Mouse (Mus musculus) CH12.LX (cell line): ENCODE measurements around the gene Prkce. TPM values are rescaled to one million over a fixed set of nuclear protein-coding genes. Genes with fewer than 3 reads are reported as not detected.

Experiments used
- DNase-seq: peaks from one replicate; pipeline ENCODE4 v3.0.0-alpha.2; 2013; ENCODE audit errors: extremely low read depth
- H3K27ac ChIP-seq: 2 replicates; pipeline ENCODE4 v1.5.1; 2012; ENCODE audit warnings: low read depth, mild to moderate bottlenecking, control low read depth, moderate library complexity; ENCODE audit not compliant: insufficient read depth
- H3K27me3 ChIP-seq: replicated peaks from 2 replicates; pipeline ENCODE3; 2012; ENCODE audit warnings: inconsistent platforms
- H3K36me3 ChIP-seq, 2 experiments: replicated peaks in 1 of 2; 2 replicates each; pipeline versions ENCODE3 to v1.6.1; 2012; ENCODE audit warnings: inconsistent platforms in 1 of 2, low read length in 1 of 2, mild to moderate bottlenecking in 1 of 2, mixed read lengths in 1 of 2, moderate library complexity in 1 of 2; ENCODE audit not compliant: control insufficient read depth in 1 of 2, insufficient read depth in 1 of 2
- H3K4me1 ChIP-seq, 2 experiments: 2 replicates each; pipeline ENCODE4 v1.6.1; 2012; ENCODE audit warnings: inconsistent platforms in 1 of 2, moderate library complexity in 1 of 2; ENCODE audit not compliant: insufficient read depth in 2 of 2, control insufficient read depth in 1 of 2
- H3K4me2 ChIP-seq: 2 replicates; pipeline ENCODE4 v1.6.1; 2012; ENCODE audit warnings: low read depth, mild to moderate bottlenecking, control low read depth; ENCODE audit not compliant: poor library complexity, insufficient read depth, severe bottlenecking
- H3K4me3 ChIP-seq, 3 experiments: fragments of 150-350 bp in 1 of 3; sonication (generic) in 1 of 3; replicated peaks in 1 of 3; 2 replicates each; pipeline versions ENCODE3 to v1.5.1; 2011 to 2012; ENCODE audit warnings: low read depth in 2 of 3, low read length in 2 of 3, mild to moderate bottlenecking in 2 of 3, moderate library complexity in 2 of 3, control low read depth in 1 of 3, improper control_type of control experiment in 1 of 3, inconsistent platforms in 1 of 3, mixed read lengths in 1 of 3; ENCODE audit not compliant: poor library complexity in 1 of 3
- H3K79me2 ChIP-seq: replicated peaks from 2 replicates; pipeline ENCODE4 v1.6.1; 2012; ENCODE audit warnings: mild to moderate bottlenecking, moderate library complexity; ENCODE audit not compliant: control insufficient read depth, poor library complexity, insufficient read depth, severe bottlenecking; ENCODE audit errors: extremely low read depth
- H3K9ac ChIP-seq: 2 replicates; pipeline ENCODE4 v1.6.1; 2012; ENCODE audit warnings: low read depth, mild to moderate bottlenecking, control low read depth, moderate library complexity; ENCODE audit not compliant: insufficient read depth
- H3K9me3 ChIP-seq: replicated peaks from 2 replicates; pipeline ENCODE3; 2012; ENCODE audit warnings: low read length, inconsistent platforms, mixed read lengths
- CTCF ChIP-seq, 2 experiments: IDR thresholded peaks in 1 of 2; conservative IDR thresholded peaks in 1 of 2; 2 replicates each; pipeline ENCODE4 v1.5.1; 2011 to 2012; ENCODE audit warnings: low read depth in 2 of 2, low read length in 2 of 2, improper control_type of control experiment in 1 of 2, inconsistent platforms in 1 of 2, mild to moderate bottlenecking in 1 of 2, moderate library complexity in 1 of 2
- E2F4 ChIP-seq: IDR thresholded peaks from 2 replicates; pipeline ENCODE4 v1.6.1; 2011; ENCODE audit warnings: low read depth, low read length, improper control_type of control experiment; ENCODE audit not compliant: insufficient replicate concordance
- EP300 ChIP-seq: IDR thresholded peaks from 2 replicates; pipeline ENCODE4 v1.6.1; 2011; ENCODE audit warnings: low read length, improper control_type of control experiment
- ETS1 ChIP-seq: conservative IDR thresholded peaks from 2 replicates; pipeline ENCODE4 v1.6.1; 2012; ENCODE audit warnings: low read depth, mild to moderate bottlenecking, inconsistent platforms, low read length, improper control_type of control experiment, moderate library complexity
- GABPA ChIP-seq: IDR thresholded peaks from 2 replicates; pipeline ENCODE4 v1.6.1; 2012; ENCODE audit warnings: low read depth, low read length, improper control_type of control experiment, inconsistent platforms; ENCODE audit not compliant: insufficient replicate concordance
- IRF4 ChIP-seq: IDR thresholded peaks from 2 replicates; pipeline ENCODE4 v1.6.1; 2014; ENCODE audit warnings: low read depth, mild to moderate bottlenecking, inconsistent platforms, low read length, improper control_type of control experiment
- MAFK ChIP-seq: IDR thresholded peaks from 2 replicates; pipeline ENCODE4 v1.6.1; 2011; ENCODE audit warnings: low read length, improper control_type of control experiment; ENCODE audit not compliant: insufficient replicate concordance
- MAX ChIP-seq: IDR thresholded peaks from 2 replicates; pipeline ENCODE4 v1.6.1; 2011; ENCODE audit warnings: low read length, improper control_type of control experiment
- MAZ ChIP-seq: IDR thresholded peaks from 2 replicates; pipeline ENCODE4 v1.6.1; 2012; ENCODE audit warnings: low read depth, mild to moderate bottlenecking, inconsistent platforms, low read length, improper control_type of control experiment, moderate library complexity
- MXI1 ChIP-seq: IDR thresholded peaks from 2 replicates; pipeline ENCODE4 v1.6.1; 2011; ENCODE audit warnings: mild to moderate bottlenecking, low read depth, low read length, improper control_type of control experiment
- NELFE ChIP-seq: IDR thresholded peaks from 2 replicates; pipeline ENCODE4 v1.6.1; 2011; ENCODE audit warnings: low read depth, low read length, improper control_type of control experiment
- POLR2AphosphoS2 ChIP-seq: IDR thresholded peaks from 2 replicates; pipeline ENCODE4 v1.6.1; 2011; ENCODE audit warnings: low read depth, low read length, improper control_type of control experiment
- SMC3 ChIP-seq: IDR thresholded peaks from 2 replicates; pipeline ENCODE4 v1.6.1; 2011; ENCODE audit warnings: low read depth, low read length, improper control_type of control experiment
- TCF12 ChIP-seq: IDR thresholded peaks from 2 replicates; pipeline ENCODE4 v1.6.1; 2014; ENCODE audit warnings: low read depth, mild to moderate bottlenecking, inconsistent platforms, low read length, improper control_type of control experiment
- USF1 ChIP-seq: IDR thresholded peaks from 2 replicates; pipeline ENCODE4 v1.6.1; 2014; ENCODE audit warnings: low read depth, mild to moderate bottlenecking, inconsistent platforms, low read length, improper control_type of control experiment
- USF2 ChIP-seq: conservative IDR thresholded peaks from 2 replicates; pipeline ENCODE4 v1.6.1; 2011; ENCODE audit warnings: low read depth, low read length, improper control_type of control experiment
- ZMIZ1 ChIP-seq: IDR thresholded peaks from 2 replicates; pipeline ENCODE4 v1.6.1; 2012; ENCODE audit warnings: low read depth, mild to moderate bottlenecking, inconsistent platforms, low read length, improper control_type of control experiment
- ZNF384 ChIP-seq: IDR thresholded peaks from 2 replicates; pipeline ENCODE4 v1.6.1; 2012; ENCODE audit warnings: low read depth, low read length, improper control_type of control experiment, inconsistent platforms
- dilution Hi-C: fragments of 300-500 bp; cut with MboI; formaldehyde crosslinking; loops from 2 replicates; pipeline ENCODE4 v1.14.3; 2020; ENCODE audit warnings: low sequenced_read_pairs; ENCODE audit not compliant: extremely low pct_unique_long_range_greater_than_20kb, extremely low pct_ligation_motif_present
- in situ Hi-C: fragments of 300-500 bp; cut with MboI; formaldehyde crosslinking; loops from 3 replicates; pipeline ENCODE4 v1.14.3; 2019; ENCODE audit warnings: low sequenced_read_pairs, low pct_ligation_motif_present, low pct_unique_long_range_greater_than_20kb, mixed read lengths
- polyA plus RNA-seq: library from polyadenylated mRNA; unstranded; fragments of >175 nt; gene quantifications from 2 replicates; pipeline ENCODE4 v1.2.1, GENCODE M21; 2012; ENCODE audit warnings: low read depth; ENCODE audit not compliant: insufficient read length
- total RNA-seq, 2 experiments: library from RNA; depleted of rRNA; stranded (reverse); fragments of 300-350 nt in 1 of 2; fragments of >200 nt in 1 of 2; gene quantifications; 2 replicates each; pipeline ENCODE4 v1.2.3; 2012 to 2014

Prkce gene
- total and polyA plus RNA-seq, 3 experiments, result 4.1 to 13.2 (median 11.4) TPM

GRCm38 (mm10) chr17:86254285-86254684 lies 86.7 kb downstream of the Prkce start:
- no peak overlapping the region for H3K4me3 ChIP-seq
- peaks cover 16% of the 10 kb centered on the region for H3K9me3 ChIP-seq
- in situ Hi-C loops, result no loop called here
- no peaks in the 10 kb centered on the region for H3K27me3 ChIP-seq
- no peak for DNase-seq
- H3K9ac ChIP-seq, result no peak overlapping the region
- dilution Hi-C loops, result no loop called here
- H3K4me1 ChIP-seq, result peaks cover 12 to 36% of the 10 kb centered on the region in 2 experiments
- TF ChIP-seq MXI1, result no peak
- TF ChIP-seq ETS1, result no peak
- TF ChIP-seq GABPA, result no peak
- TF ChIP-seq TCF12, result no peak
- no peak overlapping the region for H3K4me2 ChIP-seq
- peaks cover 0 to 59% of the 10 kb centered on the region in 2 experiments for H3K36me3 ChIP-seq
- 0 out of 2 replicates have a peak, but pooled peaks cover 2% of the 10 kb centered on the region for H3K79me2 ChIP-seq
- no peak overlapping the region for H3K27ac ChIP-seq

DNA sequence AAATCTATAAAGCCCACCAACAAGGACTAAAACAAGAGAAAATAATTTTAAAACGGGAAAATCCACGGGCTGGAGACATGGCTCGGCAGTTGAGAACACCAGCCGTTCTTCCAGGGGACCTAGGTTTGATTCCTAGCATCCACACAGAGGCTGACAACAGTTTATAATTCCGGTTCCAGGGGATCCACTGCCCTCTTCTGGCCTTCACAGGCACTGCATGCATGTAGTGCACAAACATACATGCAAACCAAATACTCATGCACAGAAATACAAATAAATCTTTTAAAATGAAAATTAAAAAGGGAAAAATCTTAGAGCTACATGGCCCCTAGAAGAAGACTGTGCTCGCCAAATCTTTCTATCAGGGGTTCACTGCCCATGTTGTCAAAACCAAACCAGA lies 87.4 kb downstream of the Prkce start:
- dilution Hi-C loops (no loop called here), in situ Hi-C loops (no loop called here)
- Histone ChIP-seq H3K79me2 (0 out of 2 replicates have a peak, but pooled peaks cover 2% of the 10 kb centered on the region), H3K4me2 (no peak overlapping the region), H3K9ac (no peak overlapping the region), H3K4me1 (peaks cover 7 to 32% of the 10 kb centered on the region in 2 experiments), H3K27ac (no peak overlapping the region), H3K4me3 (no peak overlapping the region), H3K9me3 (peaks cover 16% of the 10 kb centered on the region), H3K36me3 (peaks cover 0 to 53% of the 10 kb centered on the region in 2 experiments), H3K27me3 (no peaks in the 10 kb centered on the region)
- TF ChIP-seq EP300, result no peak
- TF ChIP-seq POLR2AphosphoS2, result no peak
- no peak for TF ChIP-seq MAFK
- TF ChIP-seq E2F4, result no peak
- no peak for TF ChIP-seq IRF4
- TF ChIP-seq CTCF (conservative IDR thresholded peaks at IDR 0.05 in 1 of 2, IDR thresholded peaks at IDR 0.05 in 1 of 2; ENCODE audit: low read depth in 2 of 2, low read length in 2 of 2), result peak; percentile 19 to 42; a peak in 1 of 4 replicates
- TF ChIP-seq SMC3, result peak; percentile 25
- TF ChIP-seq NELFE, result no peak
- DNase-seq, result no peak

DNA sequence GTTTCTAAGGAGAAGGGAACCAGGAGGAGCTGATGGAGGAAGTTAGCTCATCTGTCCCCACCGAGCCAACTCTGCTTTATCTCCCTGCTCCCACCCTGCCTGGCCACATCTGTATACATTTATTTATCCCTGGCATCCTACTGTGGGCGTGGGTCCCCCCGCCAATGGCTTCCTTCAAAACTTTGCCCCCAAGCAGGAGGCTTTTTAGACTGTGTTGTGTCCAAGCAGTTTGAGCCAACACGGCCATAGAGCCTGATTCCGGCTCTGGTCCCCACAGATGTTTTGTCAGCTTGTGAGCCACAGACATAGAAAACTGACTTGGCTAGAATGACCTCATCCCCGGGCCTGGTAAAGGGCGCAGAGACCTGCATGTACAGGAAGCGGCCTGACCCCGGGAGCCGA lies 89.1 kb downstream of the Prkce start:
- H3K27me3 ChIP-seq, result no peaks in the 10 kb centered on the region

More for the DNA sequence above, 89.1 kb downstream of the Prkce start:
- Histone ChIP-seq H3K36me3 (peaks cover 0 to 57% of the 10 kb centered on the region in 2 experiments), H3K79me2 (0 out of 2 replicates have a peak, but pooled peaks cover 2% of the 10 kb centered on the region), H3K4me2 (no peak overlapping the region), H3K9ac (no peak overlapping the region), H3K4me1 (peaks cover 0 to 19% of the 10 kb centered on the region in 2 experiments; a peak in 3 of 4 replicates), H3K27ac (no peak overlapping the region), H3K4me3 (no peak overlapping the region), H3K9me3 (peaks cover 19% of the 10 kb centered on the region)
- TF ChIP-seq ZNF384, result no peak
- TF ChIP-seq USF1, result no peak
- no peak for TF ChIP-seq USF2
- no peak for TF ChIP-seq TCF12
- no peak for TF ChIP-seq MAZ
- no peak for TF ChIP-seq MAX
- TF ChIP-seq IRF4, result no peak
- no peak for TF ChIP-seq ZMIZ1
- dilution Hi-C loops, result no loop called here
- in situ Hi-C loops, result no loop called here
- no peak for DNase-seq
